8 mouse cellular contexts compared by ENCODE assay signal in genomic region chrX:74352645-74353466, GRCm38 (mm10). TPM values are rescaled to one million over a fixed set of nuclear protein-coding genes. Genes with fewer than 3 reads are reported as not detected.
DNase-seq lines count a peak whose midpoint lies in the region; ATAC-seq and TF ChIP-seq lines count a peak whose summit lies in the region.

No protein-coding gene starts in this region.

- TF ChIP-seq CTCF in E14TG2a.4 (conservative IDR thresholded peaks at IDR 0.05; ENCODE audit: low read length), result no peak

- H3K9me3 ChIP-seq in heart, embryonic 12.5 days (replicated peaks), result no peaks in the 10 kb centered on the region
- H3K9me3 ChIP-seq in E14TG2a.4 (ENCODE audit: low read length), result no peaks in the 10 kb centered on the region
- no peaks in the 10 kb centered on the region for H3K9me3 ChIP-seq in forebrain, embryonic 14.5 days (replicated peaks; ENCODE audit: control insufficient read depth, low read length)

- no peaks in the 10 kb centered on the region for H3K36me3 ChIP-seq in heart, embryonic 12.5 days
- H3K36me3 ChIP-seq in E14TG2a.4 (ENCODE audit: insufficient read depth, low read length) (0 out of 2 replicates have a peak, but pooled peaks cover 8% of the 10 kb centered on the region), macrophage (ENCODE audit: inconsistent target) (no peaks in the 10 kb centered on the region)
- no peaks in the 10 kb centered on the region for H3K36me3 ChIP-seq in forebrain, embryonic 14.5 days (ENCODE audit: control insufficient read depth, insufficient read depth, low read length)

- DNase-seq in heart, postnatal 10 days, result no peak
- DNase-seq in forebrain, embryonic 14.5 days (ENCODE audit: low spot score), result peak; percentile 4
- DNase-seq in adrenal gland, postnatal 4 days (ENCODE audit: low spot score in 2 of 2), result no peak
- DNase-seq in Muller cell, postnatal 12 days (ENCODE audit: inconsistent ontology term), result no peak
- no peak for DNase-seq in thymus, postnatal 36 days

- no peaks in the 10 kb centered on the region for H3K27me3 ChIP-seq in heart, embryonic 12.5 days (replicated peaks)
- H3K27me3 ChIP-seq in E14TG2a.4 (ENCODE audit: insufficient read depth, low read length), result no peaks in the 10 kb centered on the region
- no peaks in the 10 kb centered on the region for H3K27me3 ChIP-seq in forebrain, embryonic 14.5 days (replicated peaks; ENCODE audit: control insufficient read depth, insufficient read depth, low read length)

- intact Hi-C loops in heart, postnatal 10 days (cut with DNase I), result loop anchor here (5.0 kb wide), 1 partner anchor 41 kb away; the partner anchor contains the start of gene Fam50a

- peak overlapping the region; percentile 73 for H3K4me2 ChIP-seq in heart, embryonic 12.5 days
- peak overlapping the region; percentile 59 for H3K4me2 ChIP-seq in forebrain, embryonic 14.5 days (ENCODE audit: low read length)

- no peak for ATAC-seq in heart, embryonic 12.5 days (ENCODE audit: insufficient number of reproducible peaks, low FRiP score)
- peak; percentile 66 for ATAC-seq in forebrain, embryonic 14.5 days

- H3K4me3 ChIP-seq in heart, embryonic 12.5 days, result peak overlapping the region; percentile 59
- H3K4me3 ChIP-seq in E14TG2a.4 (replicated peaks; ENCODE audit: low read length) (peak overlapping the region; percentile 84), macrophage (ENCODE audit: inconsistent target) (peak overlapping the region; percentile 54)
- H3K4me3 ChIP-seq in forebrain, embryonic 14.5 days (ENCODE audit: low read depth, low read length), result peak overlapping the region; percentile 37

- H3K4me1 ChIP-seq in heart, embryonic 12.5 days (replicated peaks), result no peaks in the 10 kb centered on the region
- H3K4me1 ChIP-seq in E14TG2a.4 (replicated peaks; ENCODE audit: low read depth, low read length), result no peaks in the 10 kb centered on the region
- H3K4me1 ChIP-seq in forebrain, embryonic 14.5 days (ENCODE audit: control insufficient read depth, insufficient read depth, low read length), result no peaks in the 10 kb centered on the region

- peak overlapping the region; percentile 74 for H3K9ac ChIP-seq in heart, embryonic 12.5 days
- H3K9ac ChIP-seq in forebrain, embryonic 14.5 days (ENCODE audit: low read length), result peak overlapping the region; percentile 67

- H3K27ac ChIP-seq in heart, embryonic 12.5 days (ENCODE audit: poor library complexity, severe bottlenecking), result peak overlapping the region; percentile 33; the same call in 1 of the 2 replicates
- H3K27ac ChIP-seq in forebrain, embryonic 14.5 days (ENCODE audit: low read depth, low read length), result no peak overlapping the region
- peak overlapping the region; percentile 33 for H3K27ac ChIP-seq in macrophage

- WGBS in heart, embryonic 12.5 days, result 21% methylated on average over 13 of the region's 13 CpGs
- 39% methylated on average over 13 of the region's 13 CpGs for WGBS in forebrain, embryonic 14.5 days
- WGBS in macrophage (ENCODE audit: missing documents), result 20% methylated on average over 11 of the region's 13 CpGs

- H3K79me2 ChIP-seq in macrophage (ENCODE audit: inconsistent target), result no peaks in the 10 kb centered on the region

RNA-seq across cellular contexts. Expression of gene Lage3, which starts 0.6 kb away (rescaled TPM):
- polyA plus RNA-seq in heart, embryonic 12.5 days (2016; fragmentation: Nextera tagmentation; extraction: Ambion mirVana), result 93.9 and 95.5 TPM in 2 replicates
- 10 to 100 TPM; 44.3 to 45.0 TPM for total RNA-seq in heart, postnatal 10 days (2021)
- 90.8 and 109 TPM in 2 replicates for polyA plus RNA-seq in forebrain, embryonic 14.5 days (2014; fragmentation: Nextera tagmentation; extraction: Ambion mirVana)
- total RNA-seq in macrophage (2018; cell fraction: chromatin; rRNA removed), result 10 to 100 TPM in 1 of 26 experiments, 1 to 10 TPM in 17, under 1 TPM in 3, not detected in 5; 0.45 to 13.5 (median 2.7) TPM
- total RNA-seq in macrophage (2018; cell fraction: cytosol; rRNA removed), result 10 to 100 TPM; 28.0 to 44.9 (median 37.5) TPM
- 10 to 100 TPM in 10 of 26 experiments, 1 to 10 TPM in 16; 1.3 to 19.4 (median 7.1) TPM for total RNA-seq in macrophage (2018; cell fraction: nucleus; rRNA removed)
- polyA plus RNA-seq in macrophage (2018), result 25.6 to 62.6 TPM (median 35.9 TPM) in 3 replicates
- 10 to 100 TPM; 64.0 to 74.8 TPM for total RNA-seq in adrenal gland, postnatal 4 days (2021)

RNA-seq across cellular contexts. Expression of gene Ubl4a, which starts 20.2 kb away (rescaled TPM):
- polyA plus RNA-seq in heart, embryonic 12.5 days (2016; fragmentation: Nextera tagmentation; extraction: Ambion mirVana), result 57.4 and 58.2 TPM in 2 replicates
- total RNA-seq in heart, postnatal 10 days (2021), result 10 to 100 TPM; 47.1 to 53.3 TPM
- 77.7 and 81.5 TPM in 2 replicates for polyA plus RNA-seq in forebrain, embryonic 14.5 days (2014; fragmentation: Nextera tagmentation; extraction: Ambion mirVana)
- 10 to 100 TPM in 20 of 26 experiments, 1 to 10 TPM in 6; 2.6 to 34.5 (median 16.5) TPM for total RNA-seq in macrophage (2018; cell fraction: chromatin; rRNA removed)
- 10 to 100 TPM in 22 of 26 experiments, 1 to 10 TPM in 4; 9.1 to 21.2 (median 12.5) TPM for total RNA-seq in macrophage (2018; cell fraction: cytosol; rRNA removed)
- total RNA-seq in macrophage (2018; cell fraction: nucleus; rRNA removed), result 10 to 100 TPM in 19 of 26 experiments, 1 to 10 TPM in 7; 4.3 to 33.9 (median 18.6) TPM
- 17.1 to 29.5 TPM (median 25.0 TPM) in 3 replicates for polyA plus RNA-seq in macrophage (2018)
- 10 to 100 TPM; 52.7 to 56.9 TPM for total RNA-seq in adrenal gland, postnatal 4 days (2021)

RNA-seq across cellular contexts. Expression of gene Slc10a3, which starts 20.3 kb away (rescaled TPM):
- 13.5 and 13.7 TPM in 2 replicates for polyA plus RNA-seq in heart, embryonic 12.5 days (2016; fragmentation: Nextera tagmentation; extraction: Ambion mirVana)
- total RNA-seq in heart, postnatal 10 days (2021), result 1 to 10 TPM; 7.6 to 7.8 TPM
- polyA plus RNA-seq in forebrain, embryonic 14.5 days (2014; fragmentation: Nextera tagmentation; extraction: Ambion mirVana), result 6.8 and 7.8 TPM in 2 replicates
- 1 to 10 TPM in 22 of 26 experiments, under 1 TPM in 4; 0.41 to 5.8 (median 2.0) TPM for total RNA-seq in macrophage (2018; cell fraction: chromatin; rRNA removed)
- total RNA-seq in macrophage (2018; cell fraction: cytosol; rRNA removed), result 10 to 100 TPM; 14.8 to 28.8 (median 18.8) TPM
- total RNA-seq in macrophage (2018; cell fraction: nucleus; rRNA removed), result 10 to 100 TPM in 14 of 26 experiments, 1 to 10 TPM in 12; 2.7 to 19.3 (median 10.7) TPM
- polyA plus RNA-seq in macrophage (2018), result 25.6 to 29.5 TPM (median 27.5 TPM) in 3 replicates
- 10 to 100 TPM; 13.7 to 17.5 TPM for total RNA-seq in adrenal gland, postnatal 4 days (2021)

RNA-seq across cellular contexts. Expression of gene Plxna3, which starts 24.0 kb away (rescaled TPM):
- polyA plus RNA-seq in heart, embryonic 12.5 days (2016; fragmentation: Nextera tagmentation; extraction: Ambion mirVana), result 9.6 and 9.8 TPM in 2 replicates
- 1 to 10 TPM; 1.8 to 2.3 TPM for total RNA-seq in heart, postnatal 10 days (2021)
- polyA plus RNA-seq in forebrain, embryonic 14.5 days (2014; fragmentation: Nextera tagmentation; extraction: Ambion mirVana), result 36.4 and 47.5 TPM in 2 replicates
- total RNA-seq in macrophage (2018; cell fraction: chromatin; rRNA removed), result 10 to 100 TPM in 16 of 26 experiments, 1 to 10 TPM in 10; 2.4 to 39.5 (median 11.6) TPM
- total RNA-seq in macrophage (2018; cell fraction: cytosol; rRNA removed), result 1 to 10 TPM in 15 of 26 experiments, under 1 TPM in 11; 0.24 to 2.8 (median 1.3) TPM
- total RNA-seq in macrophage (2018; cell fraction: nucleus; rRNA removed), result 10 to 100 TPM in 8 of 26 experiments, 1 to 10 TPM in 18; 1.2 to 18.6 (median 4.7) TPM
- 1.9 to 2.8 TPM (median 2.2 TPM) in 3 replicates for polyA plus RNA-seq in macrophage (2018)
- 10 to 100 TPM; 17.4 to 22.7 TPM for total RNA-seq in adrenal gland, postnatal 4 days (2021)

RNA-seq across cellular contexts. Expression of gene Fam50a, which starts 40.0 kb away (rescaled TPM):
- polyA plus RNA-seq in heart, embryonic 12.5 days (2016; fragmentation: Nextera tagmentation; extraction: Ambion mirVana), result 53.1 and 55.1 TPM in 2 replicates
- 10 to 100 TPM; 29.9 to 33.9 TPM for total RNA-seq in heart, postnatal 10 days (2021)
- polyA plus RNA-seq in forebrain, embryonic 14.5 days (2014; fragmentation: Nextera tagmentation; extraction: Ambion mirVana), result 42.6 and 54.4 TPM in 2 replicates
- total RNA-seq in macrophage (2018; cell fraction: chromatin; rRNA removed), result 100 to 1,000 TPM in 3 of 26 experiments, 10 to 100 TPM in 23; 14.9 to 169 (median 41.4) TPM
- total RNA-seq in macrophage (2018; cell fraction: cytosol; rRNA removed), result 100 to 1,000 TPM in 12 of 26 experiments, 10 to 100 TPM in 14; 52.4 to 157 (median 84.8) TPM
- 10 to 100 TPM; 17.0 to 89.1 (median 39.0) TPM for total RNA-seq in macrophage (2018; cell fraction: nucleus; rRNA removed)
- 106 to 278 TPM (median 113 TPM) in 3 replicates for polyA plus RNA-seq in macrophage (2018)
- 10 to 100 TPM; 49.7 to 55.5 TPM for total RNA-seq in adrenal gland, postnatal 4 days (2021)
